Mouse (Mus musculus) small intestine, adult 2 months (tissue): ENCODE data around the gene Ak3.

Experiments used
- CTCF ChIP-seq: fragments of 200-500 bp; IDR thresholded peaks from 2 replicates; pipeline ENCODE4 v1.5.1; 2012; ENCODE audit warnings: low read depth, mild to moderate bottlenecking, control low read depth, inconsistent platforms, low read length, moderate library complexity, mixed read lengths; ENCODE audit not compliant: insufficient replicate concordance, insufficient read length; ENCODE audit errors: extremely low read depth
- POLR2A ChIP-seq: fragments of 200-500 bp; IDR thresholded peaks from 2 replicates; pipeline ENCODE4 v1.6.1; 2012; ENCODE audit warnings: low read depth, mild to moderate bottlenecking, control low read depth, inconsistent platforms, low read length, moderate library complexity

GRCm38 (mm10) chr19:29042143-29042542 lies 5.6 kb downstream of the Ak3 start:
- no peak for TF ChIP-seq CTCF
- TF ChIP-seq POLR2A: no peak
